16 mouse cellular contexts compared by ENCODE assay signal in genomic region chr6:125479359-125479758, GRCm38 (mm10). TPM values are rescaled to one million over a fixed set of nuclear protein-coding genes. Genes with fewer than 3 reads are reported as not detected.
DNase-seq lines count a peak whose midpoint lies in the region; ATAC-seq and TF ChIP-seq lines count a peak whose summit lies in the region.
"Had no signal": no experiment of that assay in that cellular context is flagged by ENCODE, and none has a peak within 500 bp of the region (broad histone marks: within the 10 kb centered on the region; RNA-seq: fewer than 3 reads in every experiment).

No protein-coding gene starts in this region.

- no peak overlapping the region for H3K4me2 ChIP-seq in forebrain, postnatal 0 days (ENCODE audit: low read depth)
- H3K4me2 ChIP-seq in forebrain, embryonic 12.5 days: no peak overlapping the region
- no peak overlapping the region for H3K4me2 ChIP-seq in stomach, postnatal 0 days (replicated peaks; ENCODE audit: low read depth)
- H3K4me2 ChIP-seq: limb, embryonic 12.5 days had no signal

- H3K4me3 ChIP-seq in forebrain, postnatal 0 days (ENCODE audit: low read depth, low read length): no peak overlapping the region
- H3K4me3 ChIP-seq in forebrain, embryonic 12.5 days (replicated peaks): no peak overlapping the region
- no peak overlapping the region for H3K4me3 ChIP-seq in layer of hippocampus, adult 2 months
- no peak overlapping the region for H3K4me3 ChIP-seq in spleen, adult 2 months (ENCODE audit: extremely low read depth, insufficient read depth, insufficient read length)
- H3K4me3 ChIP-seq in stomach, postnatal 0 days (ENCODE audit: low read depth, low read length): no peak overlapping the region
- H3K4me3 ChIP-seq: limb, embryonic 12.5 days had no signal

- peak overlapping the region; percentile 66; the same call in 1 of the 2 replicates for H3K27ac ChIP-seq in forebrain, postnatal 0 days (ENCODE audit: low read depth, low read length)
- no peak overlapping the region for H3K27ac ChIP-seq in forebrain, embryonic 12.5 days
- H3K27ac ChIP-seq in layer of hippocampus, adult 2 months: peak overlapping the region; percentile 41; the same call in 1 of the 2 replicates
- H3K27ac ChIP-seq in spleen, adult 2 months (ENCODE audit: insufficient read depth, low read length): peak overlapping the region; percentile 46; the same call in 1 of the 2 replicates
- H3K27ac ChIP-seq in stomach, postnatal 0 days (replicated peaks): peak overlapping the region; percentile 87
- H3K27ac ChIP-seq: limb, embryonic 12.5 days had no signal

- TF ChIP-seq CTCF in forebrain, postnatal 0 days (IDR thresholded peaks at IDR 0.05; ENCODE audit: low read depth): no peak
- TF ChIP-seq CTCF in layer of hippocampus, adult 2 months (conservative IDR thresholded peaks at IDR 0.05): no peak
- no peak for TF ChIP-seq CTCF in spleen, adult 2 months (IDR thresholded peaks at IDR 0.05; ENCODE audit: extremely low read depth, insufficient read depth, insufficient read length, insufficient replicate concordance)
- TF ChIP-seq CTCF in stomach, postnatal 0 days (IDR thresholded peaks at IDR 0.05; ENCODE audit: low read depth): peak; percentile 26

- H3K36me3 ChIP-seq in forebrain, postnatal 0 days (ENCODE audit: insufficient read depth): no peaks in the 10 kb centered on the region
- no peaks in the 10 kb centered on the region for H3K36me3 ChIP-seq in forebrain, embryonic 12.5 days (replicated peaks)
- no peaks in the 10 kb centered on the region for H3K36me3 ChIP-seq in spleen, adult 2 months (ENCODE audit: control insufficient read depth, insufficient read depth, low read length)
- no peaks in the 10 kb centered on the region for H3K36me3 ChIP-seq in stomach, postnatal 0 days (ENCODE audit: control insufficient read depth, insufficient read depth, low read length)
- H3K36me3 ChIP-seq: G1E; limb, embryonic 12.5 days had no signal

- DNase-seq in forebrain, postnatal 0 days: no peak
- DNase-seq in layer of hippocampus, adult 2 months (ENCODE audit: low spot score in 2 of 2): no peak
- DNase-seq in layer of hippocampus, postnatal 14 days (ENCODE audit: low spot score in 2 of 2): no peak
- no peak for DNase-seq in spleen, adult 2 months (ENCODE audit: low read depth in 1 of 2, low spot score in 2 of 2)
- no peak for DNase-seq in spleen, postnatal 36 days (ENCODE audit: low spot score in 2 of 2)
- DNase-seq in stomach, postnatal 0 days (ENCODE audit: low spot score): peak; percentile 63
- DNase-seq: adrenal gland, postnatal 25 days; cerebellum, adult 11 months; heart, adult 18-20 months; heart, postnatal 36 days; spleen, adult 18-20 months; thymus, adult 2 months had no signal

- H3K9ac ChIP-seq in forebrain, postnatal 0 days: no peak overlapping the region
- H3K9ac ChIP-seq in forebrain, embryonic 12.5 days: no peak overlapping the region
- H3K9ac ChIP-seq in stomach, postnatal 0 days (ENCODE audit: low read length): no peak overlapping the region
- H3K9ac ChIP-seq: limb, embryonic 12.5 days had no signal

- TF ChIP-seq EP300 in stomach, postnatal 0 days (optimal IDR thresholded peaks at IDR 0.05): no peak

- 94% methylated on average over 9 of the region's 9 CpGs for WGBS in forebrain, postnatal 0 days
- WGBS in forebrain, embryonic 12.5 days: 89% methylated on average over 9 of the region's 9 CpGs
- WGBS in spleen, adult 2 months: 65% methylated on average over 9 of the region's 9 CpGs
- WGBS in stomach, postnatal 0 days: 65% methylated on average over 9 of the region's 9 CpGs

- no peaks in the 10 kb centered on the region for H3K9me3 ChIP-seq in forebrain, postnatal 0 days (ENCODE audit: low read length)
- H3K9me3 ChIP-seq in forebrain, embryonic 12.5 days: no peaks in the 10 kb centered on the region
- no peaks in the 10 kb centered on the region for H3K9me3 ChIP-seq in stomach, postnatal 0 days (ENCODE audit: control insufficient read depth, low read length)
- H3K9me3 ChIP-seq: limb, embryonic 12.5 days had no signal

- H3K4me1 ChIP-seq in forebrain, postnatal 0 days (ENCODE audit: insufficient read depth): peaks cover 3% of the 10 kb centered on the region; the same call in 1 of the 2 replicates
- peaks cover 19% of the 10 kb centered on the region for H3K4me1 ChIP-seq in forebrain, embryonic 12.5 days
- peaks cover 32% of the 10 kb centered on the region; the same call in 1 of the 2 replicates for H3K4me1 ChIP-seq in spleen, adult 2 months (ENCODE audit: control insufficient read depth, insufficient read depth, insufficient read length)
- H3K4me1 ChIP-seq in stomach, postnatal 0 days (replicated peaks; ENCODE audit: control insufficient read depth, insufficient read depth): peaks cover 24% of the 10 kb centered on the region

- TF ChIP-seq POLR2A in spleen, adult 2 months (IDR thresholded peaks at IDR 0.05; ENCODE audit: low read depth, low read length): no peak

- no peak for ATAC-seq in forebrain, postnatal 0 days
- ATAC-seq in forebrain, embryonic 12.5 days (ENCODE audit: low FRiP score): no peak
- ATAC-seq in stomach, postnatal 0 days (ENCODE audit: low FRiP score, low TSS enrichment): peak; percentile 27
- ATAC-seq in cerebellum, adult (ENCODE audit: insufficient number of reproducible peaks, low FRiP score, low TSS enrichment): no peak

- no peaks in the 10 kb centered on the region for H3K27me3 ChIP-seq in forebrain, postnatal 0 days (ENCODE audit: insufficient read depth, low read length)
- H3K27me3 ChIP-seq in forebrain, embryonic 12.5 days: no peaks in the 10 kb centered on the region
- H3K27me3 ChIP-seq in spleen, adult 2 months (ENCODE audit: control insufficient read depth, insufficient read depth, low read length): no peaks in the 10 kb centered on the region
- H3K27me3 ChIP-seq in stomach, postnatal 0 days (ENCODE audit: control insufficient read depth, insufficient read depth, low read length): no peaks in the 10 kb centered on the region

RNA-seq across cellular contexts. Expression of gene Cd9, which starts 15.2 kb away (rescaled TPM):
- 41.2 and 57.4 TPM in 2 replicates for total RNA-seq in forebrain, postnatal 0 days (2014; rRNA removed)
- polyA plus RNA-seq in forebrain, postnatal 0 days (2015; fragmentation: Nextera tagmentation; extraction: Ambion mirVana): 125 and 140 TPM in 2 replicates
- 44.2 and 45.3 TPM in 2 replicates for polyA plus RNA-seq in forebrain, embryonic 12.5 days (2016; fragmentation: Nextera tagmentation; extraction: Ambion mirVana)
- 10 to 100 TPM; 57.1 to 60.0 TPM for total RNA-seq in layer of hippocampus, adult 2 months (2021)
- total RNA-seq in layer of hippocampus, postnatal 14 days (2021): 100 to 1,000 TPM; 103 to 117 TPM
- 68.0 and 68.5 TPM in 2 replicates for polyA plus RNA-seq in spleen, adult 2 months (2012; rRNA removed)
- polyA plus RNA-seq in stomach, postnatal 0 days (2015; fragmentation: Nextera tagmentation; extraction: Ambion mirVana): 487 and 500 TPM in 2 replicates
- total RNA-seq: G1E had no signal
- polyA plus RNA-seq: G1E had no signal
